Mouse (Mus musculus): ENCODE measurements at regions not wholly inside any gene's neighbourhood (a gene's known extent, or its start where the extent isn't known, plus 50 kb on each side); places are given as distances from the start of the nearest gene placed in this dataset.

DNA sequence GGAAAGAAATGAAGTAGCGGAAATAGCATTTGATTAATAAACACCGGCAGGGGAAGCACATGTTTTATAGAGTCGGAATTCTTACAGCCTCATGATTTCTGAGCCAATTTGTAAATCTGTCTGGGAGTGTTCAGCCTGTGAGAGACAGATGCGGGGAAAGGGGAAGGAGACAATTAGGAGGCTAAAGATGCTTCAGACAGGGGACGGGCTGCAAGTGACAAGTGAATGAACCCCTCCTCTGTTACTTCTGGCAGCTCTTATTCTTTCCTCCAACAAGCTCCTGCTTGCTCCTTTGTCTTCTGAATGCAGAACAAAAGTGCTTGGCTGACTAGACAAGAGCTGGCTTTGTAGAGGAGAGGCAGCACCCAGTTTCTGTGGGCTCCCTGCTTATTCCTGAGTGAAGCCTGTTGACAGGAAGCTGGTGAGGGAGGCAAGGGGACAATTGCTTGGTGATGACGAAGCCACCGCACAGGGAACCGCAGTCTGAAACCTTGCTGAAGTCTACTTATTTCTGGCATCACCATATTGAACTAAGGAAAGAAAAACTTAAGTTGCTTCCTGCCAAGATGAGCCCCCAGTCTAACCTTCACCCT, 514.2 kb downstream of the Rnf144b start:
- TF ChIP-seq CTCF (IDR thresholded peaks at IDR 0.05; ENCODE audit: low read depth) (no peak), EP300 (IDR thresholded peaks at IDR 0.05; ENCODE audit: low read depth) (no peak)

All from liver, postnatal 0 days (tissue).